ENCODE assay signal across 16 mouse cellular contexts in the genomic region with DNA sequence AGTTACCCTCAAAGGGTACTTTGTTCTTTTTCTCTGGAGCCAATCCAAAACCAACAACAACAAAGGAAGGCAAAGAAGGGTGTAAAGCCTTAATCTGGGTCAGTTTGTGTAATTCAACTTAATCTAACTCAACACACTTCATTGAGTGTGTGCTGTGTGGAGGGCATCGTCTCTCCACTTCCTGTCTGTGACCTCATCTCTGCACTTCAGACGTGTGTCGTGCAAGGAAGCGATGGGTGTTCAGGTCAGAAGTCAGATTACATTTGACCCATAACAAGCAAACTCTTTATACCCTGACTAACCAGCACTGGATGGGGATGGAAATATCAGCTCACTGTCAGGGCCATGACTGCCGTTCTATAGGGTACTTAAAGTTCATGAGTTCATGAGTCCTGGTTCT.
DNase-seq lines count a peak whose midpoint lies in the region; ATAC-seq lines count a peak whose summit lies in the region.
"Had no signal": no experiment of that assay in that cellular context is flagged by ENCODE, and none has a peak within 500 bp of the region (broad histone marks: within the 10 kb centered on the region; RNA-seq: fewer than 3 reads in every experiment).

No protein-coding gene starts in this region.

- H3K9me3 ChIP-seq in heart, embryonic 13.5 days = no peaks in the 10 kb centered on the region
- no peaks in the 10 kb centered on the region for H3K9me3 ChIP-seq in megakaryocyte, embryonic 14.5 days
- no peaks in the 10 kb centered on the region for H3K9me3 ChIP-seq in forebrain, embryonic 12.5 days
- H3K9me3 ChIP-seq in kidney, embryonic 16.5 days (ENCODE audit: low read length) = no peaks in the 10 kb centered on the region
- H3K9me3 ChIP-seq: embryonic facial prominence, embryonic 13.5 days; intestine, embryonic 15.5 days; neural tube, embryonic 15.5 days had no signal

- H3K4me3 ChIP-seq in heart, embryonic 13.5 days = no peak overlapping the region
- peak overlapping the region; percentile 44 for H3K4me3 ChIP-seq in megakaryocyte, embryonic 14.5 days (replicated peaks)
- H3K4me3 ChIP-seq in forebrain, embryonic 12.5 days (replicated peaks) = no peak overlapping the region
- H3K4me3 ChIP-seq in kidney, embryonic 16.5 days (ENCODE audit: low read length) = no peak overlapping the region
- H3K4me3 ChIP-seq: embryonic facial prominence, embryonic 13.5 days; intestine, embryonic 15.5 days; neural tube, embryonic 15.5 days had no signal

- no peaks in the 10 kb centered on the region for H3K36me3 ChIP-seq in heart, embryonic 13.5 days
- H3K36me3 ChIP-seq in megakaryocyte, embryonic 14.5 days (replicated peaks; ENCODE audit: low read length) = no peaks in the 10 kb centered on the region
- H3K36me3 ChIP-seq in forebrain, embryonic 12.5 days (replicated peaks) = no peaks in the 10 kb centered on the region
- no peaks in the 10 kb centered on the region for H3K36me3 ChIP-seq in kidney, embryonic 16.5 days (ENCODE audit: insufficient read depth, low read length)
- H3K36me3 ChIP-seq: embryonic facial prominence, embryonic 13.5 days; intestine, embryonic 15.5 days; neural tube, embryonic 15.5 days had no signal

- H3K27ac ChIP-seq in heart, embryonic 13.5 days (replicated peaks) = peak overlapping the region; percentile 37; the same call in 1 of the 2 replicates
- no peak overlapping the region for H3K27ac ChIP-seq in forebrain, embryonic 12.5 days
- no peak overlapping the region for H3K27ac ChIP-seq in kidney, embryonic 16.5 days (ENCODE audit: low read length)
- H3K27ac ChIP-seq: embryonic facial prominence, embryonic 13.5 days; intestine, embryonic 15.5 days; neural tube, embryonic 15.5 days had no signal

- WGBS in heart, embryonic 13.5 days = 31% methylated on average over 5 of the region's 5 CpGs
- 79% methylated on average over 5 of the region's 5 CpGs for WGBS in forebrain, embryonic 12.5 days
- WGBS in kidney, embryonic 16.5 days = 29% methylated on average over 5 of the region's 5 CpGs

- H3K4me1 ChIP-seq in heart, embryonic 13.5 days = peaks cover 20% of the 10 kb centered on the region
- H3K4me1 ChIP-seq in megakaryocyte, embryonic 14.5 days = peaks cover 25% of the 10 kb centered on the region
- no peaks in the 10 kb centered on the region for H3K4me1 ChIP-seq in forebrain, embryonic 12.5 days
- H3K4me1 ChIP-seq in kidney, embryonic 16.5 days (ENCODE audit: insufficient read depth, low read length) = peaks cover 4% of the 10 kb centered on the region; the same call in 1 of the 2 replicates
- H3K4me1 ChIP-seq: intestine, embryonic 15.5 days; neural tube, embryonic 15.5 days had no signal

- DNase-seq in heart, postnatal 4 days = no peak
- peak; percentile 19 to 21 for DNase-seq in spleen, postnatal 36 days (ENCODE audit: low spot score in 2 of 2)
- DNase-seq in spleen, adult 12 weeks (ENCODE audit: low spot score) = no peak
- DNase-seq in right cerebral cortex, postnatal 25 days = no peak
- DNase-seq: cerebellum, adult 9-11 months; heart, postnatal 14 days; kidney, postnatal 14 days had no signal

- no peaks in the 10 kb centered on the region for H3K27me3 ChIP-seq in heart, embryonic 13.5 days (replicated peaks)
- peaks cover 3% of the 10 kb centered on the region for H3K27me3 ChIP-seq in megakaryocyte, embryonic 14.5 days (replicated peaks)
- H3K27me3 ChIP-seq in forebrain, embryonic 12.5 days = no peaks in the 10 kb centered on the region
- no peaks in the 10 kb centered on the region for H3K27me3 ChIP-seq in kidney, embryonic 16.5 days (ENCODE audit: insufficient read depth, low read length)
- H3K27me3 ChIP-seq: embryonic facial prominence, embryonic 13.5 days; intestine, embryonic 15.5 days; neural tube, embryonic 15.5 days had no signal

- no peak for ATAC-seq in heart, embryonic 13.5 days (ENCODE audit: extremely low read depth, insufficient number of reproducible peaks, low FRiP score, low TSS enrichment)
- no peak for ATAC-seq in forebrain, embryonic 12.5 days (ENCODE audit: low FRiP score)
- ATAC-seq in kidney, embryonic 16.5 days (ENCODE audit: low FRiP score, low TSS enrichment) = no peak
- ATAC-seq: forebrain, embryonic 14.5 days; intestine, embryonic 15.5 days; midbrain, embryonic 16.5 days had no signal

- no peak overlapping the region for H3K9ac ChIP-seq in heart, embryonic 13.5 days
- no peak overlapping the region for H3K9ac ChIP-seq in forebrain, embryonic 12.5 days
- no peak overlapping the region for H3K9ac ChIP-seq in kidney, embryonic 16.5 days (replicated peaks; ENCODE audit: low read length)
- H3K9ac ChIP-seq: embryonic facial prominence, embryonic 13.5 days; intestine, embryonic 15.5 days; neural tube, embryonic 15.5 days had no signal

- H3K4me2 ChIP-seq in heart, embryonic 13.5 days = no peak overlapping the region
- no peak overlapping the region for H3K4me2 ChIP-seq in forebrain, embryonic 12.5 days
- no peak overlapping the region for H3K4me2 ChIP-seq in kidney, embryonic 16.5 days (replicated peaks; ENCODE audit: low read depth, low read length)
- H3K4me2 ChIP-seq: embryonic facial prominence, embryonic 13.5 days; intestine, embryonic 15.5 days; neural tube, embryonic 15.5 days had no signal

Comparison
In these comparisons a context has a peak if more than half of its experiments do, and no peak if none do; other contexts are left out.
1. DNase-seq: peak in spleen, postnatal 36 days (2 of 2); none in heart, postnatal 4 days (single experiment), spleen, adult 12 weeks (single experiment) and right cerebral cortex, postnatal 25 days (single experiment).